ENCODE assay signal across 17 mouse cellular contexts in genomic region chr19:42928271-42928670, GRCm38 (mm10).
"Had no signal": no experiment of that assay in that cellular context is flagged by ENCODE, and none has a peak within 500 bp of the region (broad histone marks: within the 10 kb centered on the region; RNA-seq: fewer than 3 reads in every experiment).

No protein-coding gene starts in this region.

- H3K4me3 ChIP-seq: neural tube, embryonic 12.5 days; neural tube, embryonic 13.5 days; neural tube, embryonic 15.5 days; stomach, embryonic 15.5 days had no signal

- H3K4me2 ChIP-seq: neural tube, embryonic 12.5 days; neural tube, embryonic 13.5 days; neural tube, embryonic 15.5 days; stomach, embryonic 15.5 days had no signal

- H3K9me3 ChIP-seq: neural tube, embryonic 12.5 days; neural tube, embryonic 13.5 days; neural tube, embryonic 15.5 days; stomach, embryonic 15.5 days had no signal

- H3K9ac ChIP-seq: neural tube, embryonic 12.5 days; neural tube, embryonic 13.5 days; neural tube, embryonic 15.5 days; stomach, embryonic 15.5 days had no signal

- H3K4me1 ChIP-seq: neural tube, embryonic 12.5 days; neural tube, embryonic 13.5 days; neural tube, embryonic 15.5 days; stomach, embryonic 15.5 days had no signal

- H3K27me3 ChIP-seq: neural tube, embryonic 12.5 days; neural tube, embryonic 13.5 days; neural tube, embryonic 15.5 days; stomach, embryonic 15.5 days had no signal

- H3K36me3 ChIP-seq: neural tube, embryonic 12.5 days; neural tube, embryonic 13.5 days; neural tube, embryonic 15.5 days; stomach, embryonic 15.5 days had no signal

- H3K27ac ChIP-seq: neural tube, embryonic 12.5 days; neural tube, embryonic 13.5 days; neural tube, embryonic 15.5 days; stomach, embryonic 15.5 days; stomach, postnatal 0 days had no signal

- DNase-seq: retina, postnatal 1 day; right cerebral cortex, adult 18-20 months; right cerebral cortex, postnatal 14 days; right cerebral cortex, postnatal 25 days; right cerebral cortex, postnatal 4 days; spleen, adult 18-20 months; thymus, adult 18-20 months; thymus, adult 2 months; thymus, postnatal 14 days; thymus, postnatal 25 days; thymus, postnatal 36 days; thymus, postnatal 4 days had no signal
